Mouse (Mus musculus) neural tube, embryonic 15.5 days (tissue): Measurements from ENCODE around the gene Tkfc. TPM values are rescaled to one million over a fixed set of nuclear protein-coding genes. Genes with fewer than 3 reads are reported as not detected.

Experiments
- ATAC-seq: fragments of 200-750 bp; cut with Nextera tagmentation; 2 replicates; pipeline ENCODE4 v1.8.0; 2017; ENCODE audit warnings: mild to moderate bottlenecking, moderate TSS enrichment, moderate library complexity; ENCODE audit not compliant: low FRiP score
- H3K27ac ChIP-seq: fragments of 300-500 bp; sonication (generic); replicated peaks from 2 replicates; pipeline ENCODE4 v1.5.1; 2015; ENCODE audit warnings: mild to moderate bottlenecking, inconsistent platforms
- H3K27me3 ChIP-seq: fragments of 300-500 bp; sonication (generic); replicated peaks from 2 replicates; pipeline ENCODE4 v1.6.1; 2015; ENCODE audit warnings: inconsistent platforms
- H3K36me3 ChIP-seq: fragments of 300-500 bp; sonication (generic); 2 replicates; pipeline ENCODE4 v1.6.1; 2015; ENCODE audit warnings: inconsistent platforms
- H3K4me1 ChIP-seq: fragments of 300-500 bp; sonication (generic); 2 replicates; pipeline ENCODE4 v1.6.1; 2015; ENCODE audit warnings: inconsistent platforms
- H3K4me2 ChIP-seq: fragments of 300-500 bp; sonication (generic); 2 replicates; pipeline ENCODE4 v1.6.1; 2015; ENCODE audit warnings: inconsistent platforms, mild to moderate bottlenecking, moderate library complexity
- H3K4me3 ChIP-seq: fragments of 300-500 bp; sonication (generic); replicated peaks from 2 replicates; pipeline ENCODE4 v1.5.1; 2015; ENCODE audit warnings: mild to moderate bottlenecking, inconsistent platforms
- H3K9ac ChIP-seq: fragments of 300-500 bp; sonication (generic); replicated peaks from 2 replicates; pipeline ENCODE4 v1.6.1; 2015; ENCODE audit warnings: mild to moderate bottlenecking, inconsistent platforms
- H3K9me3 ChIP-seq: fragments of 300-500 bp; sonication (generic); replicated peaks from 2 replicates; pipeline ENCODE4 v1.6.1; 2016; ENCODE audit warnings: inconsistent platforms
- WGBS: fragments of 180-500 bp; shearing (Covaris S2); methylation state at CpG from one replicate; pipeline ENCODE4 v1.1.7; 2015; ENCODE audit warnings: mixed read lengths; 5-methylcytosine and 5-hydroxymethylcytosine counted together
- polyA plus RNA-seq: library from polyadenylated mRNA; unstranded; fragments of >200 nt; fragmentation: Nextera tagmentation; extraction: Ambion mirVana; gene quantifications from 2 replicates; pipeline ENCODE4 v1.2.1, GENCODE M21; 2015

The Tkfc gene
- polyA plus RNA-seq, 1 experiment from 2014 or later: 21.8 TPM

DNA sequence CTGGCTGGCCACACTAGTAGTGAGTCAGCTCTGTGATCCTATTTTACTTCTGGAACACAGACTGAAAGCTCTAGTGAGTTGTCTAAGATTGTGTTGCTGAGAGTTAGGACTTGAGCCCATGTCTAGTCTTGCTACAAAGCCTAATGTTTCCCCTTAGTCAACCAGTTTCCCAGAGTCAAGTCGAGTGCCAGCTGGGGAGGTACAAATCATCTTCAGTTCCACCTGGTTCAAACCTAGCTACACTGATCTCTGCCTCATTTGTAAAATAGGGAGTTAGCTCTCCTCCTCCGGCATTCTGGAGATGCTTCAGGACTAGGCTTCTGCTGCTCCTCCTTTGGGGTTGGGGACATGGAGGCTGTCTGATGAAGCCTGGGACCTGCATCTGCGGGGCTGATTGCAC is 920 bp downstream of the Tkfc start:
- no peaks in the 10 kb centered on the region for H3K27me3 ChIP-seq
- H3K9me3 ChIP-seq: no peaks in the 10 kb centered on the region
- peaks cover 23% of the 10 kb centered on the region for H3K36me3 ChIP-seq
- peak overlapping the region; percentile 91 for H3K27ac ChIP-seq
- peak overlapping the region; percentile 99 for H3K4me3 ChIP-seq
- no peak for ATAC-seq
- H3K9ac ChIP-seq: peak overlapping the region; percentile 68
- peaks cover 57% of the 10 kb centered on the region for H3K4me1 ChIP-seq
- WGBS: 57% methylated on average over 3 of the region's 3 CpGs
- H3K4me2 ChIP-seq: peak overlapping the region; percentile 59

DNA sequence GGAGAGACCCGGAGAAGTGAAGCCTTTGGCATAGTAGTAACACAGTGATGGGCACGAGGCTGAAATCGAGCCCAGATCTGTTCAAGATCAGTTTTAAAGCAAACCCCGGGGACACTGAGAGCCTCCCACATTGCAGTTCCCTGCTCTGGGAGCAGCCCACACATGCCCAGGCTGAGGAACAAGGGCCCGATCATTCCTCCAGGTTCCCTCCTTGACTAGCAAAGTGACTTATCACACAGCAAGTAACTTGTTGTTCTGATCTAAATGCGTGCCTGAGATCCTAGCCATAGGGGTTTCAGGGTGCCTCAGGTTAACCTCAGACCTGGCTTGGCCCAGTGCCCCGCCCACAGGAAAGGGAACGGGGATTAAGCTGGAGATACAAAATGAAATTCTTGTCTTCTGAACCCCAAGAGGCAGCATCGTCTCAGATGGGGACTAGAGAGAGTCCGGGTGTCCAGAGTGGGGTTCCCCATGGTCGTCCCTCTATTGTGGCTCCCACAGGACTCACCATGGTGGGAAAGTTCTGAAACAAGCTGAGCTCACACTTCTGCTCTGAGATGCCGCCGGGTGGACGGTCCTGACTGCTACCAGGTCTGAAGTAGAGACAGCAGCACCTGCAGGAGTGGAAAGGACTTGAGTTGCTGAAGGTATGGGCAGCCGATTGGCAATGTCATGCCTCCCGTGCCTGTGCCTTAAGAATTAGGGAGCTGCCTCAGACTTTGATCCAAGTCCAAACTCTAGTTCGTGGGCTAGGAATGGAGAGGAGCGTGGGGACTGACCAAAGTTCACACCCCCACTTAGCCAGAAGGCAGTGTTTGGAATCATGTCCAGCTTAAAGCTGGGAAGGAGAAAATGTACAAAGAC is 1.6 kb downstream of the Tkfc start:
- ATAC-seq: no peak
- peaks cover 56% of the 10 kb centered on the region for H3K4me1 ChIP-seq
- no peak overlapping the region for H3K4me3 ChIP-seq
- H3K9me3 ChIP-seq: no peaks in the 10 kb centered on the region
- no peaks in the 10 kb centered on the region for H3K27me3 ChIP-seq
- peak overlapping the region; percentile 68 for H3K9ac ChIP-seq
- H3K27ac ChIP-seq: peak overlapping the region; percentile 92
- WGBS: 90% methylated on average over 18 of the region's 18 CpGs
- H3K4me2 ChIP-seq: peak overlapping the region; percentile 59; the same call in 1 of the 2 replicates
- peaks cover 23% of the 10 kb centered on the region for H3K36me3 ChIP-seq

DNA sequence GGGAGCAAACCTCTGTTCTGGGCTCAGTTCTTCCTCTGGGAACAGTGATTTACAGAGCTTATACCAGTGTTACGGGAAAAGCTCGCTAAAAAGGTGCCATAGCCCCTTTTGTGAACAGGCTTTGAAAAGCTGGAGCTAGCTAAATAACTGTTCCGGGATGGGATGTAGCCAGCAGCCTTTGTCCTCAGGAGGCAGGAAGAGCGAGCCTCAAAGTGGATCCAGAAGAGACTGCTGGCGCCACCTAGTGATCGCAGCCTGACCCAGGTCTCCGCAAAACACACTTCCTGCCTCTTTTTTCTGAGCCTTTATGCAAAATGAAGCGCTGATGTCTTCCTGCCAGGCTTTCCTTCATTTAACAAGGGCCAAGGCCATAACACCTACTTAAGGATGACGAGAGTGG is 2.7 kb downstream of the Tkfc start:
- Histone ChIP-seq H3K9me3 (no peaks in the 10 kb centered on the region), H3K27ac (peak overlapping the region; percentile 92), H3K4me3 (peak overlapping the region; percentile 35), H3K4me1 (peaks cover 48% of the 10 kb centered on the region), H3K9ac (peak overlapping the region; percentile 51), H3K4me2 (peak overlapping the region; percentile 59), H3K36me3 (peaks cover 16% of the 10 kb centered on the region), H3K27me3 (no peaks in the 10 kb centered on the region)
- WGBS: 2% methylated on average over 9 of the region's 9 CpGs
- peak; percentile 65 for ATAC-seq

GRCm38 (mm10) chr19:10602247-10602769 is 3.1 kb downstream of the Tkfc start:
- Histone ChIP-seq H3K36me3 (peaks cover 15% of the 10 kb centered on the region; the same call in 1 of the 2 replicates), H3K27me3 (no peaks in the 10 kb centered on the region), H3K9ac (peak overlapping the region; percentile 51), H3K4me1 (peaks cover 44% of the 10 kb centered on the region), H3K27ac (peak overlapping the region; percentile 92), H3K4me2 (peak overlapping the region; percentile 59), H3K4me3 (peak overlapping the region; percentile 35), H3K9me3 (no peaks in the 10 kb centered on the region)
- ATAC-seq: no peak
- under 1% methylated on average over 6 of the region's 6 CpGs for WGBS

DNA sequence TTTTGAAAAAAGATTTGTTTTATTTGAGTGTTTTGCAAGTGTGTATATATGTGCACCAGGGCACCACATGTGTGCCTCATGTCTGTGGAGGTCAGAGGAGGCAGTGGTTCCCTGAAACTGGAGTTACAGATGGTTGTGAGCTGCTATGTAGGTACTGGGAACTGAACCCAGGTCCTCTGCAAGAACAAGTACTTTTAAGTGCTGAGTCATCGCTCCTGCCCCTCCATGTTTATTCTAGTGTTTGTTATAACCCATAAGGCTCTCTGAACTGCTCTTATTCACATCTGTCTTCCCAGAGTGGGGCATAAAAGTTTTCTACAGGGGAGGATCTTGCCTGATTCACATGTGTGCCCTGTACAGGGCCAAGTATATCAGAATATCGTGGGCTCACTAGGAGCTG is 5.8 kb downstream of the Tkfc start:
- H3K27ac ChIP-seq: no peak overlapping the region
- H3K4me1 ChIP-seq: peaks cover 29% of the 10 kb centered on the region
- no peaks in the 10 kb centered on the region for H3K9me3 ChIP-seq
- 95% methylated on average over 2 of the region's 2 CpGs for WGBS
- H3K4me3 ChIP-seq: no peak overlapping the region
- H3K4me2 ChIP-seq: no peak overlapping the region
- peaks cover 28% of the 10 kb centered on the region for H3K36me3 ChIP-seq
- no peak for ATAC-seq
- H3K9ac ChIP-seq: no peak overlapping the region
- H3K27me3 ChIP-seq: no peaks in the 10 kb centered on the region

GRCm38 (mm10) chr19:10598188-10598587 is 7.3 kb downstream of the Tkfc start:
- no peak overlapping the region for H3K4me2 ChIP-seq
- no peak overlapping the region for H3K4me3 ChIP-seq
- ATAC-seq: no peak
- no peak overlapping the region for H3K27ac ChIP-seq
- H3K36me3 ChIP-seq: peaks cover 39% of the 10 kb centered on the region
- no peak overlapping the region for H3K9ac ChIP-seq
- no peaks in the 10 kb centered on the region for H3K9me3 ChIP-seq
- no peaks in the 10 kb centered on the region for H3K27me3 ChIP-seq
- WGBS: 50% methylated on average over 3 of the region's 3 CpGs
- peaks cover 15% of the 10 kb centered on the region for H3K4me1 ChIP-seq

- Histone ChIP-seq H3K9me3 (no peaks in the 10 kb centered on the region), H3K4me2 (no peak overlapping the region), H3K4me1 (no peaks in the 10 kb centered on the region), H3K27me3 (no peaks in the 10 kb centered on the region), H3K36me3 (peaks cover 46% of the 10 kb centered on the region), H3K27ac (no peak overlapping the region), H3K9ac (no peak overlapping the region), H3K4me3 (no peak overlapping the region)
- ATAC-seq: no peak
- WGBS: 94% methylated on average over 6 of the region's 6 CpGs
These were observed 13.6 kb downstream of the Tkfc start for GRCm38 (mm10) chr19:10591659-10592377.

DNA sequence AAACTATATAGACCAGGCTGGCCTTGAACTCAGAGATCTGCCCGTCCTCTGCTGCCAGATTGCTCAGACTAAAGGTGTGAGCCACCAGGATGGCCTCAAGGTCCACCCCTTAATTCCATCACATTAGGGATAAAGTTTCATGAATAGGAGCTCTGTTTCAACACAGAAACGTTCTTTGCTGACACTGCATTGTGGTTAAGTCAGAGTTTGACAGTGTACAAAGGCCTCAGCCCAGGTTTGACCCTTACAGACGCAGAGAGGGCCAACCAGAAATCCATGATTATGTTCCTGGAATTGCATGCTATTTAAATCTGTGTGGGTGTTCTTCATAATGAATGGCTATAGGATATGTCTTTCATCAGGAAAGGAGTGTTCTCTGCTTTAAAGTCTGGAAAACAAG is 15.2 kb downstream of the Tkfc start:
- H3K9me3 ChIP-seq: no peaks in the 10 kb centered on the region
- no peak for ATAC-seq
- WGBS: 72% methylated on average over 3 of the region's 3 CpGs
- no peak overlapping the region for H3K4me2 ChIP-seq
- no peaks in the 10 kb centered on the region for H3K4me1 ChIP-seq
- H3K36me3 ChIP-seq: peaks cover 40% of the 10 kb centered on the region
- H3K27me3 ChIP-seq: no peaks in the 10 kb centered on the region
- no peak overlapping the region for H3K9ac ChIP-seq
- H3K27ac ChIP-seq: no peak overlapping the region
- no peak overlapping the region for H3K4me3 ChIP-seq

DNA sequence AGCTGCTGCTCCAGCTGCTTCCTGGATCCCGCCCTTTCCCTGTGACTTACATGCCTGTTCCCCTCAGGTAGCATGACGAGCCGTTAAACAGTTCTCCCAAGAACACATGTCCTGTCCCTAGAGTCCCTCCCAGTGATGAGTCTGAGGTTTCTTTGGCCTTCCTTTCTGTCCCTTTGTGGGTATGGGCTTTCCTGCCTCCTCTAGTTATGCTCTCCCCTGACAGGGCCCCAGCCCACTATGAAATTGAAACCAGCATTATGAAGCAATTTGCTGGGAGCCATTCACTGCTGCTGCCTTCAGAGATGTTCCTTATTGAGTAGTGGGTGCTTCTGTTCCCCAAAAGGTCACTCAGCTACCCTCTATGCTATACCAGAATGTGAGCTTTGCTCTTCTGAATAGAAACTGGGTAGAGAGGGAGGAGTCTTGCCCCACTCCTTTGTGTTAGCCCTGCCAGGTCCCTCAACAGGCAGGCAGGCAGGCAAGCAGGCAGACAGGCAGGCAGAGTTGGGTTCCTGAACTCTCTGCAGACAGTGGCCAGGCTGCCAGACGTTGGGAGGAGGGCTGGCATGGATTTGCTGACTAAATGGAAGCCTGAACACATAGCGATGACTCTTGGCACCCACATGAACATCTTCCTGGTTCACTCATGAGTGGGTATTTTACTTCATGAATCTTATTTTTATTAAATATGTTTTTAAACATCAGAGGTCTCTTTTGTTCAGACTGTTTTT is 16.2 kb downstream of the Tkfc start:
- no peak overlapping the region for H3K4me2 ChIP-seq
- H3K9ac ChIP-seq: no peak overlapping the region
- 68% methylated on average over 5 of the region's 5 CpGs for WGBS
- H3K4me3 ChIP-seq: no peak overlapping the region
- no peak for ATAC-seq
- H3K4me1 ChIP-seq: no peaks in the 10 kb centered on the region
- H3K9me3 ChIP-seq: no peaks in the 10 kb centered on the region
- no peaks in the 10 kb centered on the region for H3K27me3 ChIP-seq
- H3K27ac ChIP-seq: no peak overlapping the region
- H3K36me3 ChIP-seq: peaks cover 29% of the 10 kb centered on the region

- no peak overlapping the region for H3K27ac ChIP-seq
- H3K9me3 ChIP-seq: no peaks in the 10 kb centered on the region
- WGBS: 91% methylated on average over 8 of the region's 8 CpGs
- peaks cover 18% of the 10 kb centered on the region for H3K36me3 ChIP-seq
- H3K9ac ChIP-seq: no peak overlapping the region
- H3K27me3 ChIP-seq: no peaks in the 10 kb centered on the region
- no peak overlapping the region for H3K4me3 ChIP-seq
- H3K4me1 ChIP-seq: no peaks in the 10 kb centered on the region
- H3K4me2 ChIP-seq: no peak overlapping the region
- no peak for ATAC-seq
These were observed 18.2 kb downstream of the Tkfc start for GRCm38 (mm10) chr19:10587231-10587630.

- ATAC-seq: no peak
- H3K27ac ChIP-seq: no peak overlapping the region
- H3K4me1 ChIP-seq: no peaks in the 10 kb centered on the region
- WGBS: 85% methylated on average over 8 of the region's 8 CpGs
- no peak overlapping the region for H3K4me3 ChIP-seq
- H3K9me3 ChIP-seq: no peaks in the 10 kb centered on the region
- no peaks in the 10 kb centered on the region for H3K27me3 ChIP-seq
- peaks cover 11% of the 10 kb centered on the region for H3K36me3 ChIP-seq
- H3K9ac ChIP-seq: no peak overlapping the region
- H3K4me2 ChIP-seq: no peak overlapping the region
These were observed 20.3 kb downstream of the Tkfc start for GRCm38 (mm10) chr19:10585112-10585511.
